Mouse (Mus musculus): ENCODE results near the gene Defb21.
A peak's percentile ranks its signal among the peaks of the same experiment; 100 is the strongest.

- TF ChIP-seq CTCF (IDR thresholded peaks at IDR 0.05; ENCODE audit: low read depth) (peak; percentile 56), EP300 (IDR thresholded peaks at IDR 0.05; ENCODE audit: low read depth) (no peak)
Observed at GRCm38 (mm10) chr2:152617374-152617773, 44.8 kb downstream of the Defb21 start.

All from liver, postnatal 0 days (tissue).